Mouse (Mus musculus) right cerebral cortex, adult 2 months (tissue): Measurements from ENCODE around the gene Nutf2-ps1.
"Not testable (repeated sequence)": the region's sequence is repeated elsewhere in the genome, so short reads cannot be mapped to it uniquely, and the experiment has no call there.

ENCODE experiments used
- DNase-seq, 2 experiments: peaks; one replicate each; pipeline ENCODE4 v3.0.0; 2021 to 2022; ENCODE audit warnings: low spot score in 2 of 2

Nutf2-ps1 gene

DNA sequence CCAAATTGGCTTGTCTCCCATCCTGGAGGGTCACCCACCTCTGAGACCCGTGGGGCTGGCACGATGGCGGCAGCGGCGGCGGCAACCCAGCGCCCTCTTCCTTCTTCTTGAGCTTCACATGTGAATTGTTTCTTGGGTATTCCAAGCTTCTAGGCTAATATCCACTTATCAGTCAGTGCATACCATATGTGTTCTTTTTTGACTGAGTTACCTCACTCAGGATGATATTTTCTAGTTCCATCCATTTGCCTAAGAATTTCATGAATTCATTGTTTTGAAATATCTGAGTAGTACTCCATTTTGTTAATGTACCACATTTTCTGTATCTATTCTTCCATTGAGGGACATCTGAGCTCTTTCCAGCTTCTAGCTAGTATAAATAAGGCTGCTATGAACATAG is at the start of gene Nutf2-ps1:
Gene Nutf2-ps1 (minus strand): TSS at position 101 of the 400 bp plus-strand sequence.
- DNase-seq: not testable (repeated sequence)

DNA sequence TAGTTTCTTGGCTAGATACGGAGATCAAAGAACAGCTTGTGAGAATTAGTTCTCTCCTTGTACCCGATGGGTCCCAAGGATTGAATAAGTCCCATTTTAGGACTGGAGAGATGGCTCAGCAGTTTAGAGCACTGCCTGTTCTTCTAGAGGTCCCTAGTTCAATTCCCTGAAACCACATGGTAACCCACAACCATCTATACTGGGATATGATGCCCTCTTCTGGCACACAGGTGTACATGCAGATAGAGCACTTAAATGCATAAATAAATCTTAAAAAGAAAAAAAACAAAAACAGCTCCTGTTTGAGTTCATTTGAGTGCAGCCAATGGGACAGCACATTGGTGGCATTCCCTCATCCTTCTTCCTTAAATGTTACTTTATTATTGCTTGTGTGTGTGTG is 49.2 kb upstream of the Nutf2-ps1 start:
- DNase-seq: no peak

DNA sequence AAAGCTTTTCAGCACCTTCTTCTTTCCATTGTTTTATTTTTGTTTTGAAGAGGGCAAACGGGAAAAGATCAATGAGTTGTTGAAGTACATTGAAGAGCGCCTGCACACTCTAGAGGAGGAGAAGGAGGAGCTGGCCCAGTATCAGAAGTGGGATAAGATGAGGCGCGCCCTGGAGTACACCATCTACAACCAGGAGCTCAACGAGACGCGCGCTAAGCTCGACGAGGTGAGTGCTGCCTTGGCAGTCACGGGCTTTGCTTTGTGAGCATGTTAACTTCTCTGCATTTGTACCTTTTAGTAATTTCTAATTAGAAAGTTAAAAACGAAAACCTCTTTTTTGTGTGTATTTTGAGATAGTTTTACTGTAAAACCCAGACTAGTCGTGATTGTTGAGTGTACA is 32.8 kb upstream of the Nutf2-ps1 start:
- DNase-seq: no peak

DNA sequence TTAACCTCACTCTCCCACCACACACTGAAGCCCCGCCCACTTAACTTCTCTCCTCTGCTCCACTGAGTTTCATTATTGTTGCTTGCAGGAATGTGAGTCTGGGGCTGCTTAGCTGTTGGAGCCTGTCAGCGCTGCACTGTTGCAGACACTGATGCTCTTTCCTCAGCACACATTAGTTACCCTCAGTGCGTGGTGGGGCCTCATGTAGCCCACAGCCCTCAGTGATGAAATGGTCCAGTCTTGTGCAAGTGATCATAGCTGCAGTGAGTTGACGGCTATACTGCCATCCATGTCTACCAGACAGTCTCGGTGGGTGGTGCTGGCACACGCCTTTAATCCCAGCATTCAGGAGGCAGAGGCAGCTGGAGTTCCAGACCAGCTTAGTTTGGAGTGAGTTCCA is 20.1 kb upstream of the Nutf2-ps1 start:
- no peak for DNase-seq

DNA sequence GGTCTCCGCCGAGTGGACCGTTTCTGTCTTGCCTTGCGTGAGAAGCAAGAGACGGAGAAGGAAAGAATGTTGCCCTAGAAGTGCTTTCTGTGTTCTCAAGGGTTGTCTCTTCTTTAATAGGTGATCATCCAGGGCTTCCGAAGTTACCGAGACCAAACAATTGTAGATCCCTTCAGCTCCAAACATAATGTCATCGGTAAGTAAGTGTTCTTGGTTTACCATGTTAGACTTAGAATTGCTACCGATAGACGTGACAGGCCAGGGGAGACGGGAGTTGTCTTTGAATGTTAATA is 12.4 kb upstream of the Nutf2-ps1 start:
- no peak for DNase-seq

DNA sequence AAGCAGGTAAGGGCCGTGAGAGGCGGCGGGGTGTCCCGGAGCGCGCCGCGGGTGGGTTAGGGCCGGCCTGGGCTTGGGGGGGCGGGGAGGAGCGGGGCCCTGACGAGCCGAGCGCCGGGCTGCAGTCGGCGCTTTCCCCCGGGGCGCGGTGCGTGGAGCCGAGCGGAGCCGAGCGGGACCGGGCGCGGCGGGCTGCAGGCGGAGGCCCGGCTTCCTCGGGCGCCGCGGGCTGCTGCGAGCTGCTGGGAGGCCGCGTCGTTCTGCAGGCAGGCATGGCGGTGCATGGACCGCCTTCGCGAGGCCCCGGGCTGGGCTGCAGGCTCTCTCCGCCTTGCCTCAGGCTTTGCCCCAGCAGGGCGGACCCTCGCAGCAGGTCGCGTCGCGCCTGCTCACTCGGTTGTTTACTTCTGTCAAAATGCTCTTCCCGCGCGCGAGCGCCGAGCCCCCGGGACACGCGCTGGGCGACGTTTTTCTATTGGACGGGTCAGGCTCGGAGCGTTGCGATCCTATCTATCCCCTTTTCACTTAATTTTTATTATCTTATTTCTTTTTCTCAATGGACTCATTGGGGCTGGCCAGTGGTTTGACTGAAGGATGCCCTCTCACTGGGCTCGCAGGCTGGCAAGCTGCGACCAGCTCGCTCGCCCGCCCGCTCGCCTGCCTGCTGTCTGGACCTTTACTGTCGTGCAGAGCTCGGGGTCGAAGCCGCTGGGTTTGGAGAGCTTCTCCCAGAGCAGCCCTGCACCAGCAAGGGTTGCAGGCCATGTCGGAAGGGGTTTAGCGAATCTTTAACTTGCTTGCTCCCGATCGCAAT is 11.9 kb upstream of the Nutf2-ps1 start:
- DNase-seq: peak; percentile 51 to 66

DNA sequence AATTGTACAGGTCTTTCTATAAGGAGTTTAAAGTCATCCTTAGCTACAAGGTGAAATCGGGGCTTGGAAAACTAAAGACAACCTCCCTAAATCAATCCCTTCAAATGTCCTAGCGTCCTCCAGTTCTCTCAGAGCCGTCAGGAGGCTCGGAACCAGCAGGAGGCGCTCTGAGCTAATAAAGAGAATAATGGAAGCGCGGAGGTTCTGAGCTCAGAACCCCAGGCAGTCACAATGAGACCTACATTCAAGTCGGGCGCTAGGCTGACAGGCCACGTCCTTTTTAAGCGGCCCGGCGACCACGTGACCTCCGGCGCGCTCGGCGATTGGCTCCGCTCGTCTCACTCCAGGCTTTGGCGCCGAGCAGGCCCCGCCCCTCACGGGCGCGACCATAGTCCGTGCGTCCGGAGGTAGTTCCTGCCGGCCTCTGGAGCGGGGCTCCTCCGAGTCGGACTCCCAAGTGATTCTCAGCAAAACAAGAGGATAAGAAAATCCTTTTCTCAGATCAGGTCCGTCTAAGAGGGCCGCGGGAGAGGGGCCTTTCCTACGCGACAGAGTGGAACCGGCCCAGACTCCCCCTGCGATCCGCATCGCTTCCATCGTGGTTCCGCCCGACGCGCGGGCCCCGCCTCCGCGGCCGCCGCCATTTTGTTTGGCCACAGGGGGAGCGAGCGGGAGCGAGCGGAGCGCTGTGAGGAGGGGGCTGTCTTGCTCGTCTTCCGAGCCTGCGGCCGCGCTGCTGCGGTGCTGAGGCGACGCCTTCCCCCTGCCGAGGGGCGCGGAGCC is 11.1 kb upstream of the Nutf2-ps1 start, which contains the start of gene Smc3:
Gene Smc3 (plus strand): TSS at position 642 of the 783 bp plus-strand sequence.
- DNase-seq: peak; percentile 99

DNA sequence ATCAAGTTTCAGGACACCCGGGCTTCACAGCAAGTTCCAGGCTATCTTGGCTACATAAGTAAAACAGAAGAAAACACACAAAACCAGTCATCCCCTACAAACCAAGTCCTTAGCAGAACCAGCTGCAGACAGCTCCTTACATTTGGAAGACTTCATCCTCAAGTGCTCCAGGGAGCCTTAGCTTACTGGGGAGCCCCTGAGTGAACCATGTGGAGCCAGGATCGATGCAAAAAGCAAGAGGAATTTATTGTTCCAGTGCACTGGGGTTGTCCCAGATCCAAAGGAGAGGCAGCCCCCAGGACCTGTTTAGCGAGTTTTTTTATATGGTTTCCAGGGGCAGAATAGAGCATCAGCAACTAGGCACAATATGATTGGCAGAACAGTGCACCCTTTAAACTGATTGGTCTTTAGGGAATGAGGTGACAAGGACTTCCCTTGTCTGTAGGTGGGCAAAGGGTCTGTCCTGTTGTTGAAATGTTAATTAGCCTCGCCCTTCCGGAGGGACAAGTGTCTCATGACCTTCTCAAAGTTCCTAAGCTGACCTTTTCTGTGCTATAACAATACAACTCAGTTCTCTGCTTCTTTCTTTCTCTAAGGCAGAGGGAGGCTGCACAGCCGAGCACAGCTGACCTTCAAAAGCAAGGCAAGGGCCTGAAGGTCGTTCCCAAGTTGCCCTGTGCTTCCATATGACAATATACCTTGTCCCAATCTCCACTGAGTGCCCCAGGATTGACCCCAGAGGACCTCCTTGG is 8.0 kb upstream of the Nutf2-ps1 start:
- DNase-seq: no peak

DNA sequence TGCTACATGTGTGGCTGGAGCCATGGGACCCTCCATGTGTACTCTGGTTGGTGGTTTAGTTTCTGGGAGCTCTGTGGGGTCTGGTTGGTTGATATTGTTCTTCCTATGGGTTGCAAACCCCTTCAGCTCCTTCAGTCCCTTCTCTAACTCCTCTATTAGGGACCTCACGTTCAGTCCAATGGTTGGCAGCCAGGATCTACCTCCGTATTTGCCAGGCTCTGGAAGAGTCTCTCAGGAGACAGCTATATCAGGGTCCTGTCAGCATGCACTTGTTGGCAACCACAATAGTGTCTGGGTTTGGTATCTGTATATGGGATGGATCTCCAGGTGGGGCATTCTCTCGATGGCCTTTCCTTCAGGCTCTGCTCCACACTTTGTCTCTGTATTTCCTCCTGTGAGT is 1.2 kb downstream of the Nutf2-ps1 start:
- not testable (repeated sequence) for DNase-seq

DNA sequence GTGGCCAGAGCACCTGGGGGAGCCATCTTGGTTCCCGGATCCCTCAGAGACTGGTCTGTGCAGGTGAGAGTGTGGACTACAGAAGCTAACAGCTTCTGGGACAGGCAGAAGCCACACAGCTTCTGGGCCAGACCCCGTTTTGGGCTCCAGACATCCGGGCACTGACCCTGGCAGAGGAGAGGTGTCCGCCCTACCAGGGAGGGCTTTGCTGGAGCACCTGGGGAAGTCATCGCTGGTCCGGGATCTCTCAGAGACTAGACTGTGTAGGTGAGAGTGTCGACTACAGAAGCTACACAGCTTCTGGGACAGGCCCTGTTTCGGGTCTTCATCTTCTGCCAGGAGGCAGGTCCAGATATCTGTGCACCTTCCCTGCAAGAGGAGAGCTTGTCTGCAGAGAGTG is 8.6 kb downstream of the Nutf2-ps1 start:
- DNase-seq: not testable (repeated sequence)

DNA sequence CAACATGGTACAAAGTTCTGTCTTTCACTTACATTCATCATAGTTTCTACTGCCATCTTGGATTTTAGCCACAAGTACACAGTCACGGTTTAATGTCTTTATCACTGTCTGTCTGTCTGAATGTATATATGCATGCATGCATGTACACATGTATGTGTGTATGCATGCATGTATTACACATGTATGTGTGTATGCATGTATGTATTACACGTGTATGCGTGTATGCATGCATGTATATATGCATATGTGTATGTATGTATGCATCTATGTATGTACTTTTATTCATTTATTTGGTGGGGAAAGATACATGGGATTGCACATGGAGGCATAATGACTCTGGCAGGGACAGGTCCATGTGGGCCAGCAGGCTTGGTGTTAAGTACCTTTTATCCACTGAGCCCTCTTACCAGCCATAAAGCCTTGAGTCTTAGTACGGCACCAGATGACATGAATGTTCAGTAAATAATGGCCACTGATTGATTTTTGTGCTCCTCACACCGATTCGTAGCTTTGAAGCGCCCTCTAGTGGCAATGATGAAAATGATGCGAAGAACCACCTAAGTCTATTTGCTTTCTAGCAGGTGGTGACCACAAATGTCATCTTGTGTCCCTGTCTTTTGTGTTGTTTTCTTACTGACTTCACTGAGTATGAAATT is 10.1 kb downstream of the Nutf2-ps1 start:
- peak; percentile 75 for DNase-seq

DNA sequence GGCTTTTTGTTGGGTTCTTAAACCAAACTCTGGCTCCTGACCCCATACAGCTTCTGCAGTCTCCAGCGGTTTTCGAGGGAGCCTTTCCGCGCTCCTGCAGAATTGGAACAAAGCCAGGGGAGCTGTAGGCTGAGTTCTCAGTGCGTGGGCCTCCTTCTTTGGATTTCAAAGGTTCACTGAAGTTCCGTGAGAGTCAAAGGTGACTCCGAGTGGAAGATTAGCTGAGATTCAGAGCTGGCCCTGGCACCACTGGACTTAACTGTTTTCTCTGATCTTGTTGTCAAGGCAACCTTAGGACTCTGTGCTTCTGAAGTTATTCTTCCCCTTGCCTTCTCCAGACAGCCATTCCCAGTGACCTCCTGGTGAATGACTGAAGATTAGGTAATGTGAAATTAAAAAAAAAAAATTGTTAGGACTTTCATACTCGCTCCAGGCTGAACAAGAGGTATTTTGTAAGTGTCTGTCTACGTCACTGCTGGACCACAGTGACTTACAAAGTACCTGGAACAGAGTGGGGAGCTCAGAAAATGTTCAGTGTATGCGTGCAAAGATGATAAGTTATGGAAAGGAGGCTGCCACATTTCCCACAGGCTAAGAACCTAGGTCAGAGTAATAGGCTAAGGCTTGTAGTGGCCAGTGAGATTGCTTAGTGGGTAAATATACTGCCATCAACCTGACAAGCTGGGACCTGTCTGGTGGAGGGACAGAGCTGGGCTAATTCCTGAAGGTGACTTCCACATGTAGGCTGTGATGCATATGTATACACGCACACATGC is 11.7 kb downstream of the Nutf2-ps1 start:
- DNase-seq: no peak

DNA sequence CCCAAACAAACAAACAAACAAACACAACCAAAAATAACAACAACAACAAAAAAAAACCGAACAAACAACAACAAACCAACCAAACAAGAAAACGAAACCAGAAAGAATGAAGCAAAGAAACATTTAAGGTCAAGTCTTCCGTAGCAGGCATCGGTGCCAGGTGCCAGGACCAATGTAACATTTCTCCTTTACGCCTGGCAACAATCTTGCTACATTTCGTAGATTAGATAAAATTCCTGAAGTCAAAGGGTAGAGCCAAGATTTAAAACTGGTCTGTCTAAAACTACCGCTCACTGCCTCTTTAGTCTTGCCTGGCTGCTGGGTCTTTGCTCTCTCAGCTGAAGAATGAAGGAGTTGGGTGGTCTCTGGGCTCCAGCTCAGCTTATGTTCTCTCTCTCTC is 12.8 kb downstream of the Nutf2-ps1 start:
- DNase-seq: no peak

DNA sequence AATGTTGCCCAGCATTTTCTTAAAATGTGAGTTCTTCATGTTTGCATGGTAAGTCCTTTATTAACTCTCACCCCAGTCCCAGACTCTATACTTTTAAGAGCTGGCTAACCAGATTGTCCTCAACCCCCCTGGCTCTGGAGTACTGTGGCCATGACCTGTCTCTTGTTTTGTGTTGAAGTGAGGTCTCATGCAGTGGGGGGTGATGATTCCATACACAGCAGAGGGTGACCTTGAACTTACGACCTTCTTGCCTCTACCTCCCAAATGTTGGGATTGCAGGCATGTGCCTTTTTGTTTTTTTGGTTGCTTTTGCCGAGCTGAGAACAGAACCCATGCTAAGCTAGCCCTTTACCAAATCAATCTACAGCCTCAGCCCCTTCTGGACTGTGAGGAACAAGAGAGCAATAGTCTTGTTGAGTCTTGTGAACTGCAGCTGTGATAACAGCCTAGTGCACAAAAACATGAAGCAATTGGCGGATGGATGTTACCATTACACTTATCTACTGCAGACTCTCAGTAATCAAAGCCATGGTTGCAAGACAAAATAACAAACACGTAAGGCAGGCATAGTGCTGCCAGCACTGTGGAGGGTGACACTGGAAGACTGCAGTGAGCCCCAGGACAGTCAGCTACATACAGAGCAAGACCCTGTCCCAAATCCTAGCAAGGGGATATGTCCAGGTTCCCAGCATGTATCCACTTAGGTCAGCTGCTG is 13.4 kb downstream of the Nutf2-ps1 start:
- DNase-seq: no peak

DNA sequence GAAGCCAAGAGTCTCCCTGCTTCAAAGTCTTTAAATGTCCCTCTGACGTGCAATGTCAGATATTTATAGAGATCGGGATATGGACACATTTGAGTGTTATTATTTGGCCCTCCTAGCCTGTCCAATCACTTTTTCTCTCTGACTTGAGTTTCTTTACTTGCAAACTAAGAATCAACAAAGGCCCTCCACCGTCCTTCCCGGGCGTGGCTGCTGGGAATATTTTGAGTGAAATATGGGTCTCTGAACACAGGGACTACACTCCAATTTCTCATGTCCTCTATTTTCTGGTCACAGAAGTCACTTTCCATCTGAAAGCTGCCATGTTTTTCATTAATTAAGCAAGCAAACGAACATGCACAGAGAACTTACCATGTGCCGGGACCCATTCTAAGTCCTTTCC is 14.3 kb downstream of the Nutf2-ps1 start:
- DNase-seq: no peak

DNA sequence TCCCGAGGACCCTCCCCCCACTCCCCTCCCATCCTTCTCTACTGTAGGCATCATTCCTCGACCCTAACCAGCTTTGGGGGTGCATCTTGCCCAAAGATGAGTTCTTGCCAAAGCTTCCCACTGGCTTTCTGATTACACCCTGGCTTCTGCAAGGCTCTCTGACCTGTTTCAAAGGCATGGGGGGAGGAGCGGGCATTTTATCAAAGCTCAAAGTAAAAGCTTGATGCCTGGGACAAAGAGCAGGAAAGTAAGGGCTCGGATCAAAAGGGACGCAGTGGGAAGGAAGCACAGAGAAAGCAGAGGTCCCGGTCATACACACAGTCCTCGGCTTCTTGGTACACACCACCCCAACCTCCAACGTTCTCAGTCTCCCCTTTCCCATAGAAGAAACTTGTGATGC is 14.7 kb downstream of the Nutf2-ps1 start:
- no peak for DNase-seq

DNA sequence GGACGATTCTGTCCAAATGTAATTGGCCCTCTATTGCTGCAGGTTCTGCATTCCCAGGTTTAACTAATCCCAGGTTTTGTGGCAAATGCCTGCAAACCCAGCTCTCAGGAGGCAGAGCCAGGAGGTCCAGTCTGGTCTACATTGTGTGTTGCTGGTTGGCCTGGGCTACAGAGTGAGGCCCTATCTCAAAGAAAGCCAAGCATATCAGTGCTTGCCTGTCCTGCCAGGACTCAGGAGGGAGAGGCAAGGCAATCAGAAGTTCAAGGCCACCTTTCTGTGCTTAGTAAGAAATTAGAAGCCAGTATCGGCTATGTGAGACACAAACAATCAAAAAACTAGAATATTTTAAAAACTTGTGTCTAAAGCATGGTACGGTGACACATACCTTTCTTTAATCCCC is 15.7 kb downstream of the Nutf2-ps1 start:
- DNase-seq: no peak

DNA sequence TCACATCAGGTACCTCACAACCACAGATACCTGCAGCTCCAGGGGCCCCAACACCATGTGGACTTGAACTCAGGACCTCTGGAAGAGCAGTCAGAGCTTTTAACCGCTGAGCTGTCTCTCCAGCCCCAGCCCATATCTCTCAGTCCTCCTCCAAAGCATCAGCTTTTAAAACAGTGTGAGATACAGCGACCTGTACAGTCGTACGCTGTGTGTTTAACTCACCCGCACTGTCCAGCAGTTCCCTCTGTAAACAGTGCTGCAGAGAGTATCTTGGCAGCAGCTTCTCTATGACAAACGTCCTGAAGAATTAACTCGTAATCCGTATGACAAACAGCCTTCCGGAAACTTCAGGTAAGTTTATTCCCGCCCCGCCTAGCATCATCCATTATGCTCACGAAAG is 16.3 kb downstream of the Nutf2-ps1 start:
- DNase-seq: no peak

DNA sequence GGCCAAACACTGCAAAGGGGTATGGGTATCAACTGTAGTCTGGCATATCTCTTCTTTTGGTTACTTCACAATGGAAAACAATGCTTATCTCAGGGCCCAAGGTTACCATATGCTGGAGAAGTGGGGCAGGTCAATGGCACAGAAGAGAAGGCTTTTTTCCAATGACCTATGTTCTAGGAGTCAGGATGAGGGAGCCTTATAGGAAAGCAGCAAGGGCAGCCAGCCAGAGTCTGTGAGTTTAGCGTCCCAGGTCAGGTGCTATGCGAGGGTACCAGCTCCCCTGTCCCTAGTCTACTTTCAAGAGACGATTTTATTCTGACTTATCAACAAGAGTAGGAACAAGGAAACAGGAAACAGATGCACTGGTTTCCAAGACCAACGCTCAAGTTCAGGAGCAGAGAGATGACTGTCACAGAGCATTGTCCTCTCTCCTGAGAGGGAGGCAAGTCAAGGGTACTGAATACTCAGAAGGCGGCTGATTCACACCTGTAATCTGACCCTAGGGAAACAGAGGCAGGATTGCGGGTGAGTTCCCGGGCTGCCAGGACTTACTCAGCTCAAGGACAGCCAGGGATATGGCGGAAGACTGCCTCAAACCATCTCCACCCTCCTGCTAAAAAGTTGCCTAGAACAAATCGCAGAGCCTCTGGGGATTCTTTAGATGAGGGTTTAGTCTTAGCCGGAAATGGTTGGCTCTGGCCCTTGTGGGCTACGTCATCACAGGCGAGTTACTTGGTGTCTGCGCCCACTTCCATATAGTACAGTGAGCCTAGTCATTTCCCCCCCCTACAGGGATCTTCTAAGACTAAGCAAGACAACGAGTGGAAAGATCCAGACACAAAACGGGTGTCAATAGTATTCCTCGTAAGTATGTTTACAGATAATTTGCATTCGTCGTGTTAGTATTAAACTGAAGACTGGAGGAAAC is 17.1 kb downstream of the Nutf2-ps1 start:
- DNase-seq: no peak
